Mouse (Mus musculus) liver, postnatal 0 days (tissue): ENCODE measurements around the gene Gm49425.

ENCODE experiments used
- CTCF ChIP-seq: sonication (generic); IDR thresholded peaks from 2 replicates; pipeline ENCODE4 v1.5.1; 2016; ENCODE audit warnings: antibody characterized with exemption, low read depth
- EP300 ChIP-seq: IDR thresholded peaks from 2 replicates; pipeline ENCODE4 v1.6.1; 2016; ENCODE audit warnings: antibody characterized with exemption, low read depth, mild to moderate bottlenecking

DNA sequence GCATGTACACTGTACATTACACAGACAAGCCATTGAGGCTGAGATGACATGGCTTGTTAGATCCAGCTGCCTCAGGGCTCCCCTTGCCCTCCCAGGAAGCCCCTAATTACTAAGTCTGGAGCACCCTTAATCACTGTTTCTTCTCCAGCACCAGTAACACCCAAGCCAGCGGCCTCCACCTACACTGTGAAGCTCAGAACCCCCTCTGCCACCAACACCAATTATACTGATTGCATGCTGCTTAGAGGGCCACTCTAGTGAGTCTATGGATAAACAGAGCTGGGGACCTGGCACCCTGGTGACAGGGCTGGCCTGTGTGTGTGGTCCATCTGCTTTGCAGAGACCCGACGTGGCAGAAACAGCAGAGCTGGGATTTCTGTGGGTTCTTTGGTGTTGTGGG, 27.4 kb upstream of the Gm49425 start:
- TF ChIP-seq CTCF (no peak), EP300 (no peak)
